Mouse (Mus musculus) heart, postnatal 36 days (tissue): ENCODE data around the gene Epc2. TPM values are rescaled to one million over a fixed set of nuclear protein-coding genes. Genes with fewer than 3 reads are reported as not detected.

ENCODE experiments used
- DNase-seq, 2 experiments: peaks; one replicate each; pipeline ENCODE4 v3.0.0; 2021 to 2022
- intact Hi-C: fragments of 180-260 bp; cut with DNase I; formaldehyde crosslinking; loops from one replicate; pipeline ENCODE4 v1.15.1; 2025
- total RNA-seq, 2 experiments: library from RNA; stranded (reverse); gene quantifications; 2 replicates each; pipeline ENCODE4 v1.2.3; 2021

The Epc2 gene
- 10 to 100 TPM; 19.9 to 22.6 TPM for total RNA-seq

DNA sequence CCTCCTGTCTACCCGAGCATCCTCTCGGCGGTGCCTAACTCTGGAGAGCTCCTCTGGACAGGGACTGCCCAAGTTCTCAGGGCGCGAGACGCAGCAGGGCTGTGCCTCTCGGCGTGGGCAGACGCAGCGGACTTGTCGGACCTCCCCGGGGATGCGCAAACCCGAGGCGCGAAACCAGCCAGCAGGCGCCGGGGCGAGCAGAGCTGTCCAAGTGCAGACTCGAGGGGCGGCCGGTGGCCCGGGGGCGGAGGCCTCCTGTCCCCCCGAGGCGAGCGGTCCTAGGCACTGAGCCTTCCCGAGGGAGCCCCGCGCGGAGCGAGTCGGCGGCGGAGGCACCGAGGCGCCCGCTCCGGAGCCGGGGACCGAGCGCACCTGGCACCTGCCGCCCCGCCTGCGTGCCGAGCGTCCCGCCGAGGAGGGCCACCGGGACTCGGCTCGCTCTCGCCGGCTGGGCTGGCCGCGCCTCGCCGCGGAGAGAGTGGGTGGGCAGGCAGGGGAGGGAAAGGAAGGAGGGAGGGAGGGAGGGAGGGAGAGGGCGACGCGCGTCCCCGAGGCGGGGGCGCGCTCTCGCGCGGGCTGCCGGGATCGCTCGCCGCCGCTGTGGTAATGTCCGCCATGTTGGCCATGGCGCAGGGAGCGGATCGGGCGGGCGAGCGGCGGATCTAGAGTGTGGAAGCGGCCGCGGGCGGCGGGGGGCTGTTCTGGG, at the start of gene Epc2:
Epc2 (plus strand) TSS at position 556 of the 706 bp plus-strand sequence.
- DNase-seq = peak; percentile 80 to 90
- intact Hi-C loops = loop anchor here (2.0 to 10.0 kb wide), 4 partner anchors 86 to 636 kb away; partner anchors contain the start of genes Acvr2a and Mbd5

DNA sequence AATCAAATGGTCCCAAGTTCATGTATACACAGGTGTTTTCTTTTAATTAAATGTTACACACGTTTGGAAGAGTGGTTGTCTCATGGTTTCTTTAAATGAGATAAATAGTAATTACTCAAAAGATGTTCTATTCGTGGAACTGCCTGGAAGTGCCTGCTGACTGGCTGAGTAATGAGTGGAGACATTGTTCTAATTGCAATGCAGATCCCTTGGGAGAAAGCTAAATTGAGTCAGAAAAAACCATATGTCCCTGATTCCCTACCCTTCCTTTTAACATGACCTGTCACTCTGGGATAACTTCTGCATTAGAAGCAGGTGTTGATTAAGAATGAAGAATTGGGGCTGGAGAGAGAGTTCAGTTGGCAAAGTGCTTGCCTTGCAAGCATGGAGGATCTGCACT, 45.3 kb upstream of the Epc2 start:
- intact Hi-C loops = no loop called here
- DNase-seq = no peak

DNA sequence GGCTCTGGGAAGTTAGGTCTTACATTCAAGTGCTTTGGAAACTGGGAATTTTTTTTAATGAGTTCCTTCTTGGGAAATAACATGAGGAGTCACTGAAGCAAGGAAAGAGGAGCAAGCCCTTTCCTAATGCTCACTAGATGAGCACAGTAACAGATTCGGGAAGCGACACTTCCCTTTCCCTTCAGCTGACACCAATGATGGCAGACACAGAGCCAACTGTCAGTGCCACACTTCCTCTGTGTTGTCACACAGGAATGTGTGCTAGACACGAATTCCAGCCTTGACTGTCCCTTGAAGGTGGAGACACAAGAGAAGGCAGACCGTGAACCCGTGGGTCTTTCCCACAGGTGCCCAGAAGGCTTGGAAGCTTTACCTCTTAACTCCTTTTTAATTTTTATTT, 39.6 kb upstream of the Epc2 start:
- intact Hi-C loops = no loop called here
- DNase-seq = no peak

DNA sequence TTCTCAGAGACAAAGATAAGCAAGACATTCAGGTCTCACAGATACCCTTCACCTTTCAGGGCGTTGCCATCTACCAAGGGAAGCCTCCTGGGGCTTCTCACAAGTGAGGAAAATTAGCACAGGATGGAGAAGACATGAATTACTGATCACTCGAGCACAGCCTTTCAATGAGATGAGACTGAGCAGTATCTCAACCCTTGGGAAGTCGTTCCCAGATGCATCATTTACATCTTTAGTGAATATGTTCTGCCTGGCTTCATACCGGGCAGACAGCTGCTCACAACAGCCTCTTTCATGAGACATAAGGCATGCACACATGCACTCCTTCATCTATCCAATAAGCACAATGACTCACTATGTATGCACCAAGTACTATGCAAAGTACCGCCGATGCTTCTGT, 38.7 kb upstream of the Epc2 start:
- intact Hi-C loops = no loop called here
- no peak for DNase-seq

DNA sequence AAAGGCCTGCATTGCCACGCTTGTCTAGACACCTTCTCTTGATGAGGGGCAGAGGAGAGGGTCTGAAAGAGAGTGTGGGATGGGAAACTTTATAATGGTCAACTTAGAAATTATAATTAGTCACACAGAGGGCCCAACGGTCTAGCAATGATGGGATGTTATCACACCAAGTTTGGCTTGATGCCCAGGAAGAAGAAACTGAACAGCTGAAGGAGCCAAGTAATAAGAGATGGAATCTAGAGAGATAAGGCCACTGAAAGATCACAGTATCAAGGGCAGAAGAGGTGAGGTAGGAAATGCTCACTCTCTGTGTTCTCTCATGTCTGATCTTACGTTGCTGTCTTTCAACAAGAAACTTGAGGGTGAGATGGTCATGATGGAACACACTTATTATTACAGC, 35.4 kb upstream of the Epc2 start:
- intact Hi-C loops = loop anchor here (2.0 kb wide), 1 partner anchor 43 kb away; no protein-coding TSS in a partner anchor

DNA sequence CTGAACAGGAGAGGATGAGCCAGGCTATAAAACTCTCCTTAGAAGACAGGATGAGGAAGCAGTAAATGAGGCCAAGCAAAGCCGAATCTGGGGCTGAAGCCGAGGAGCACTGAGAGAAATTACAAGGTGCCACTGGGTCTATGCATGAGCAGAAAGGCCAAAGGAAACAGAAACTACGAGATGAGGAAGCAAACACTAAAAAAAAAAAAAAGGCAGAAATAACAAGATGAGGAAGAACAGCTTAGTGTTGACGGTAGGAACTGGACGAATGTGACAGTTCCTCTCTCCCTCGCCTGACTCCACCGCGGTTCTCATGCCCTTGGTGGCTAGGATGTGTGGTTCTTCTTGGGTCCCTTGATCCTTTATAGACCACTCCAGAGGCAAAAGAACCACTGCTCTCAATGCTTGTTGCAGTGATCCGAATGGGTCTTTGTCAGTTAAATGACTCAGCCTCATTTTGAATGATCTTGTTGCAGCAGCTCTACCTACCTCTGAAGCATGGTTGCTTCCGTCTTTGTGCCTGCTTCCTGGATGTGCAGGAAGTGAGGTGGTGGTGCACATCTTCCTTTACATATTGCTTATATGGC, 34.2 kb upstream of the Epc2 start:
- peak in 1 of 2 experiments; percentile 15 for DNase-seq
- intact Hi-C loops = no loop called here

More for the DNA sequence above, 35.4 kb upstream of the Epc2 start:
- no peak for DNase-seq

DNA sequence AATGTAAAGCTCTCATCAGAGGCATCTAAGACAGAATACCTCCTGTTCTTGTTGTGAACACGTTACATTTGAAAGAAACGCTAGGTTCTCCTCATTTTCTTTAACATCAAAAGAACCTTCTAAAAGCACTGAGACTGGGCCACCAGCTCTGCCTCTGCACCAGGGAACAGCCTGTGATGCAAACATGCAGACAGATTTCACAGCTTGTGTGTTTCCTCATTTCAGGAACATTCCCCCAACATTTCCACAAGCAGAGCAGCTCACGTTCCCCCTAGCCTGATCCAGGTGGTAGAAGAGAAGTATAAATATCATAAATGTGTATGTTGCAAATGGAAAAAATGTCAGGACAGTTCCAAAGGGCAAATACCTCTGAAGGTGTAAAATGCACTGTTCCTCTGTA, 30.9 kb upstream of the Epc2 start:
- intact Hi-C loops = no loop called here
- no peak for DNase-seq

DNA sequence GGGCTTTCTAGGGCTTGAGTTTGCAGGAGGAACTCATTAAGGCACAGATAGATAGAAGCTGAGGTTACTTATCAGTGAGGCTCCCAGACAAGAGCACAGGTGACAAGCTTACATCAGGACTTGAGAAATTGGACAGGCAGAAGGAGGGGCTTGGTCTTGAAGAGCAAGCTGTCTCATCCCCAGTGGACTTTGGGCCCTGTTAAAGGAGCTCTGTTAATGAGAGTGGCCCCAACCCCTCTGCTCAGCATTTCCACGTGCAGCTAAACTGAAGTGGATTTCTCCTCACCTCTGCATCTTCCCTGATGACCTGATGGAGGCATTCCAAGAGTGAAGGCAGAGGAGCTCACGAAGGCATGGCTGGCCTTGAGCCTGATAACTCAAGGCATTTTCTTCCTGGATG, 27.4 kb upstream of the Epc2 start:
- intact Hi-C loops = no loop called here
- DNase-seq = no peak

DNA sequence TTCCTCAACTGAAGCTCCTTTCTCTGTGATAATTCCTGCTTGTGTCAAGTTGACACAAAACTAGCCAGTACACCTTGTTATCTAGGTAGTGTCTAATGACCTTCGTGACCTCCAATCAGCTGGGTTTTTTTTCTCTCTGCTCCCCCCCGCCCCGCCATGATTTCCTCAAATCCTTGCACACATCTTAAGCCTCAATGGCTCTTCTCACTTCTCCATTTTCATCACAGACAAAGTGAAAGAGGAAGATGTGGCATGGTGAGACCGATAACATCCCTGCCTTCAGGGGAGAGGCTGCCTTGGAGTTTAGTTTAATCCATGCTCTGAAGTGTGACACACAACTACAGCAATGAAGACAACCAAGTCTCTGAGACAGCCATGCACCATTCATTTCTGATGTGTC, 26.5 kb upstream of the Epc2 start:
- intact Hi-C loops = no loop called here
- no peak for DNase-seq

DNA sequence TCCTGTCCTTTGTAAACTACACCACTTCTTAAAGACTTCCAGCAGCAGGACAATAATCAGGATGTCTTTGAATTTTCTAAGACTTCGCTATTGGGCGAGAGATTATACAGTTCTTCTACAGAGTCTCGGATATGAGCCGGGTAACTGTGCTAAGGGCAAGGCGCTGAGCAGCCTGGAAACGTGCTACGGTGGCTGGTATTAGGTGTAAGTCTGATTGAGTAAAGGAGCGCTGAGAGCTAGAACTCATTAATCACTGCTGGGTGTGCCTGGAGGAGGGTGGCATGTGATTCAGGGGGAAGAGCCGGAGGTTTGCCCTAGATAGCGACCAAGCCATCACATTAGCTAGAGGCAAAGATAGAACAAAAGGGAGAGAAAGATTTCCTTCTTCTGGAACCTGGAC, 25.1 kb upstream of the Epc2 start:
- intact Hi-C loops = no loop called here
- no peak for DNase-seq

DNA sequence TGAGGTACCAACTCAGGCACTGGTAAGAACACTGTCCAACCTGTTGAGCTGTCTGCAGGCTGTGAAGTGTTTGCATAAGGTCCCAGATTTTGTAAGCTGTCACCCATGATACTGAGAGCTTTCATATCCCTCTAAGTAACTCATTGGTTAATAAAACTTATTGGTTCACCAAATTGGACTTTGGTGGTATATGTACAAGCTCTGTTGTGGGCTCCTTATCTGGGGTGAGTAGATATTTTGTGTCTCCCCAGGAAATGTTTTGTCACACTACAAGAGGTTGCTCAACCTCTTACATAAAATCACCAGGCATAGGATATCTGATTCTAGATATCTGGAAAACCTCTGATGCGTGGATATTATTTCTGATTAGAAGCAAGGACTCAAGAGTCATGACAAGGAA, 20.3 kb upstream of the Epc2 start:
- intact Hi-C loops = no loop called here
- DNase-seq = no peak

DNA sequence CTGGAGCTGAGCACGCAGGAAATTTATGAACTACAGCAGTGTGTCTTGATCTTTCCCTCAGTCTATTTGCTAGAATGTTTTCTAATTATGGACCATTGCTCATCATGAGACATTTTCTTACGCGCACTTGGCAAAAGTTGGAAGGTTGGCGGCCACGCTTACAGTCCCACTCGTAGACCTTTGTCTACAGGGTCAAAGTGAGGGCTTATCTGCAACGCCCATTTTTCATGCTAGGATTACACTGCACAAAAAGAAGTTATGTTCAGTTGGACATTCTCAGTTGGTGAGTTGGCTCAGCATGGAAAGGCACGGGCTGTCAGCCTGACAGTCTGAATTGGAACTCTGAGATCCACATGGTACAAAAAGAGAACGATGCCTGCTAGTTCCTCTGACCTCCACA, 18.1 kb upstream of the Epc2 start:
- intact Hi-C loops = no loop called here
- DNase-seq = no peak

DNA sequence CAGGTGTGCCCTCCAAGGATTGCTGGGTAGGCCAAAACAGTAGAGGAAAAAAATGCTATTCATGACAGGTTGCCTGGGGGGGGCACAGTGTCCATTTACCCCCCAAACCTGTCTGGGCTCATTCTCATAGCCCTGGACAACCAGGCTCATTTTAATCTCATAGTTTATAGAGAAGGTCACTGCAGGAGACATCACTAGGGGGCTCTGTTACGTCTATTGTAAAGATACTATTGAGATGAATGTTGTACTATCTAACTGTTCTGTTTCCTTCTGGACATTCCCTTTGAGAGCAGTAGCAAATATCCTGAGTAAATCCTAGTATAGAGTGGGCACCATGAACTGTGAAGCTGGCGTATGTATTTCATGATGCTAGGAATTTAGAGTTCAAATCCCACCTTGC, 5.0 kb upstream of the Epc2 start:
- no peak for DNase-seq
- intact Hi-C loops = loop anchor here (10.0 kb wide), 1 partner anchor 91 kb away; no protein-coding TSS in a partner anchor

DNA sequence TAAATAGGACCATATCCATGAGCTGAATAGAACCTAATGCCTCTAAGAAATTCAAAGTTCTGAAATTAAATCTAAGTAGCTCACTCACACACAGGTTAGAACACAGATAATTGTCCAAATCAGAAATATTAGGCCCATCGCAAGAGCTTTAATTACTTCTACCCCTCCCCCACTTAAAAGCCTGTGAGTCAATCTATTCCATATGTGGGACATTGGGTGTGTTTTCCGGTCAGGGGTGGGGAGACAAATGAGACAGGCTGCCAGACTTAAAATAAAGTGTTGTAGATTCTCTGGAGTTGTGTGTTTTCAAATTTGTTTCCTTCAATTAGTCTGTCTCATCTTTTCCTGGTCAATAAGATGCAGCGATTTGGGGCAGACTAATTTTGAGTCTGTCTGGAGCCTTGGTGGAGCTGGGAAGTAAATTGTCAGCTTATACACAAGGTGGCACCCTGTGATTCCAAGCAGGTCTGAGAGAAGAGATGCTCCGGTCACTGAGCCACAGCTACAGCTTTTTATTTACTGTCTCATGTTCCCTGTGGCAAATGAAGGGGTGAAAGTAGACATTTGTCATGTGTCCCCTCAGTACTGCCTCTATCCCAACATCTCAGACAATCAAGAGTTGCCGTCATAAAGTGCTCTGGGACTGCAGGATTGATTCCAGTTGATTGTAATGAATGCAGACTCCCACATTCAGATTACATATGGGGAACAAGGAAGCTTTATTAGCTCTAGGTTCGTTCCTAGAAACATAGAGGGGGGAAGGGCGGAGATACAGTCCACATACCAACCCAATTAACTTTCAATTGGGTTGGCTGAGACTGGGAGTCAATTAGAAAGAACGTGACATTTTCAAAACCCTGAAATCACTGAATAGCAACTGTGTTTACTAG, 3.5 kb upstream of the Epc2 start:
- DNase-seq = no peak
- intact Hi-C loops = loop anchor here (10.0 kb wide), 1 partner anchor 93 kb away; no protein-coding TSS in a partner anchor

DNA sequence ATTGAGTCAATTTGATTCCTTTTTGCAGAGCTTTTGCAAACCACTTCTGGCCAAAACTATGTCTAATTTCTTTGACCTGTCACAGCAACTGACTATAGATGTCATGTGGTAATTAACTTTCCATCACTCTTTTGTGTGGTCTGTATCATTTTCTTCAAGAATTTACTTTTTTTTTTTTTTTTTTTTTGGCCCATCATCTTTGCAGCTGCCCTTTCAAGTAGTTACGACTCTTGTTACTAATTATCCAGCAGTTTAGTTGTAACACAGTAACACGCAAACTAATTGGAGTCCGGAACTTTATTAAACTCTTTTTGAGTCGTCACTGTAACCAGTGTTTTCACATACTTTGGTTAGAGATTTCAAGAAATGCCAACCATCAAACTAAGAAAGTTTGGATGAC, 819 bp upstream of the Epc2 start:
- intact Hi-C loops = loop anchor here (2.0 to 10.0 kb wide), 4 partner anchors 87 to 636 kb away; partner anchors contain the start of genes Acvr2a and Mbd5
- DNase-seq = no peak

DNA sequence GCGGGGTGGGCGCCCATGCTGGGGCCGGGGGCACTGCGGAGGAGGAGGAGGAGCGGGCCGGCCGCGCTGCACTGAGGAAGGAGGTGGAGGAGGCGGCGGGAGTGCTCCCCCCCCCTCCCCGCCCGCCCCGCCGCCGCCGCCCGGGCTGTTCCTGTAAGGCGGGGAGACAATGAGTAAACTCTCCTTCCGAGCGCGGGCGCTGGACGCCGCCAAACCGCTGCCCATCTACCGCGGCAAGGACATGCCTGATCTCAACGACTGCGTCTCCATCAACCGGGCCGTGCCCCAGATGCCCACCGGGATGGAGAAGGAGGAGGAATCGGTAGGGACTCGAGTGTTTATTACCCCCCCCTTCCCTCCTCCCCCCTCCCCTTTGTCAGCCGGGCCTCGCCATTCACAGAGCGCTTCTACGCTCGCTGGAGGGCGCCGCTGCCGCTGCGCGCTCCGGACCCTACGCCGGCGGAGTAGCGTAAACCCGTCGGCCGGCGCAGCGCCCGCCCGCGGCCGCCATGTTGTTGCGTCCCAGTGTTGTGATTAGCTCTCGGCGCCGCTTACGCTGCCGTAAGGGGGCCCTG, 438 bp downstream of the Epc2 start:
- intact Hi-C loops = loop anchor here (2.0 to 10.0 kb wide), 4 partner anchors 86 to 637 kb away; partner anchors contain the start of genes Acvr2a and Mbd5
- peak; percentile 96 to 99 for DNase-seq

DNA sequence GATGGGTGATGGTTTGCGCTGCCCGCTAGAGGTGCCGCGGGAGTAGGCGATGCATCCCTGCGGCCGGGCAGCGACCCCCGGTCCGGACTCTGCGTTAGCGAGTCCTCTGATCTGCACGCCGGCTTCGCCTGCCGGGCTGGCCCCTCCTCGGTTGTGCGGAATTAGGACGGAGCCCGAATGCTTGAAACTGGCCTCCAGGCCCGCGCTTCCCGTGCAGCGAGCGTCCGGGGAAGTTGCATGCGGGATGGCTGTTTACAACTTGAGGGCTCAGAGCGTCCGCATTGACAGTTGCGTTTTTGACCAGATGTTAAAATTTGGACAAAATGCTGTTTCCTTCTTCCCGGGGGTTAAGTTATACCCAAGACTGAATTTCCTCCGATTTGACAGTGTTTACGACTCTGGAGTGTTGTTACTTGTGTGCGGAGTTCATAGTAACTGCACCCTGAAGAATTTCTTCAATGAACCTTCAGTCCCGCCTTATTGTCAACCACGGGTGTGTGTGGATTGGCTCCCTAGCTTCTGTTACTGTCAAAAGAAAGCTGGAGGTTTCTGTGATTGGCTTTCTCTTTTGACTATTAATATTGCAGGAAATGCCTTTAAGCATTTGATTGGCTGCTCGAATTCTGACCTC, 1.3 kb downstream of the Epc2 start:
- intact Hi-C loops = loop anchor here (5.0 to 10.0 kb wide), 3 partner anchors 85 to 638 kb away; partner anchors contain the start of genes Acvr2a and Mbd5
- peak; percentile 49 to 57 for DNase-seq

DNA sequence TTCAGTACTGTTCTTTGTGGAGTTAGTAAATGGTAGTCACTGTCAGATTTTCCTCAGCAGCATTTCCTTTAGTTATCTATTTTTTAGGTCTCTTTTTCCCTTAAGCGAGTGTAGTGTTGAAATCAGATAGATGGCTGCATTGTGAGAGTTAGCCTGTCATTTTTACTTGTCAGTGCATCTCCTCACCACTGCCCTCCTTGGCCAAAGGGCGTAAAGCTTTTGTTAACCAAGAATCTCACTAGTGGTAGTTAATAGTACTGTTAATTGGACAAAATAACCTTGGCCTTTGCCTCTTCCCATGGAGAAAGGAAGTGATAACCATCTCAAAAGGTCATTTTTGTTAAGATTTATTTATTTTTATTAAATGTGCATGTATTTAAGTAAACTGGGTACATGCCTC, 6.5 kb downstream of the Epc2 start:
- intact Hi-C loops = loop anchor here (10.0 kb wide), 1 partner anchor 643 kb away; the partner anchor contains the start of gene Acvr2a
- no peak for DNase-seq

DNA sequence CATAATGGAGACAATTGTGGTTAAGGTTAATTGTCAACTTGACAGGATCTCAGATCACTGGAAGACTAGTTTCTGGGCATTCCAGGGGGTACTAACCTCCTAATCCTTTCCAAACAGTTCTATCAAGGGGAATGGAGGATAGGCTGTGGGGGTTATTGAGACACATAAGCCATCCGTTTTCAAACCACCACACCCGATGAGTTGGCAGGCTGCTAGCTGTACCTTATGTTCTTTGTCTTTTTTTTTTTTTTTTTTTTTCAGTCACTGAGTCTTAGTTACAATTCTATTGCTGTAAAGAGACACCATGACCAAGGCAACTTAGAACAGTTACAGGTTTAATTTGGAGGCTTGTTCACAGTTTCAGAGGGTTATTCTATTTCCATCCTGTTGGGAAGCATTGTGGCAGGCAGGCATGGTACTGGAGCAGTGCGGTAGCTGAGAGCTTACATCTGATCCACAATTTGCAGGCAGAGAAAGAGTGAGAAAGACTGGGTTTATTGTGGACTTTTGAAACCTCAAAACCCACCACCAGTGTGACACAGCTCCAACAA, 14.5 kb downstream of the Epc2 start:
- intact Hi-C loops = no loop called here
- DNase-seq = no peak

DNA sequence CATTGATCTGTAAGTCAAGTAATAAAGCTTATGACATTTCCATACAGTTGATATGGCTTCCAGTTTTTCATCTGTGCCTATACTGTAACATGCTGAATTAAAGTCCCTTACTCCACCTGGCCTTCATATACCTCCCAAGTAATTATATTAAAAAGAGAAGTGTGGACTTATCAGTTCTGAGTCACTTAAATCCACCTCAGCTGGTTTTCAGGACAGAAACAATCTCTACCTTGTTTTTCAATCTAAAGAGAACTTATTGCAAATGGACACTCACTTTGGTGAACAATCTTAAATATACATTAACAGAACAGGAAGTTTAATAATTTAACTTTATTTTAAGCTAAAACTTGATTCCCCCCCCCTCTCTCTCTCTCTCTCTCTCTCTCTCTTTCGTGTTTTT, 15.8 kb downstream of the Epc2 start:
- intact Hi-C loops = no loop called here
- DNase-seq = no peak
